Mouse (Mus musculus): ENCODE measurements around the gene Msi2. TPM values are rescaled to one million over a fixed set of nuclear protein-coding genes. Genes with fewer than 3 reads are reported as not detected.

The Msi2 gene
- polyA plus RNA-seq, 1 experiment from 2014 or later = 15.1 TPM

DNA sequence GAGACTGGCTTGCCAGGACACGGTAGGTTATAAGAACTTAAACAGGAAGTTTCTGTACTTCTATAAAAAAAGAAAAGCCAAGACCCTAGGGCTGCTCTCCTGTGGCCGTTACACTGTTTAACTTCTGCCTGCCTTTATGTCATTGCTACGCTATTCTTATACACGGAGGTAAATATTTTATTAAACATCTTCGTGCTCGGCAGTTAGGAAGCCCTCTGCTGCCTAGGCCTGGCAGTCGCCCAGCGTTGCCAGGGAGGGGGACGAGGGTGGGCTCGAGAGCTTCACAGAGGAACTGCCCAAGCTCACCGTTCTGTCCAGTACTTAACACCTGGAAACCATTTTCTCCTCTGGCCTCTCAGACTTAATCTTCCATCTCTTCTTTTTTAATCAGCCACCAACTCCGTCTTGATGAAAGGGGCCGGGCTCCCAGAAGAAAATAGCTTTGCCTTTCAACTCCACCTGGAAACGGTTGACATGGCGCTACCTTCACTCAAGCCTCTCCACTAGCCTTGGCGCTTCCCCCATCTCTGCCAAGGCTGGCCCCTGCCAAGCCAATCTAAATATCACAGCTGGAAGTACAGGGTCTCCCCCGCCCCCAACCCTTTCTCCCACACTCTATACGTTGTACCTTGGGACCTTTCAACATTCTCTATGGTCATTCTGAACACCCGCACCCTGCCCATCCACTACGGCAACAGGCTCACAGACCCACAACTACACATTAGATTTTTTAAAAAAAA lies 9.6 kb upstream of the Msi2 start:
- Histone ChIP-seq H3K9me3 (ENCODE audit: control insufficient read depth, low read length) (no peaks in the 10 kb centered on the region), H3K27ac (ENCODE audit: low read length) (peak overlapping the region; percentile 64), H3K4me1 (replicated peaks; ENCODE audit: control insufficient read depth, insufficient read depth, low read length) (peaks cover 14% of the 10 kb centered on the region), H3K36me3 (ENCODE audit: control insufficient read depth, insufficient read depth, low read length) (no peaks in the 10 kb centered on the region), H3K27me3 (ENCODE audit: control insufficient read depth, insufficient read depth, low read depth, low read length) (no peaks in the 10 kb centered on the region), H3K4me3 (ENCODE audit: low read length) (no peak overlapping the region), H3K4me2 (ENCODE audit: low read depth, low read length) (peak overlapping the region; percentile 36), H3K9ac (ENCODE audit: low read length) (no peak overlapping the region)
- WGBS = 25% methylated on average over 20 of the region's 20 CpGs
- peak; percentile 65; the same call in 1 of the 2 replicates for ATAC-seq (ENCODE audit: low read depth)

DNA sequence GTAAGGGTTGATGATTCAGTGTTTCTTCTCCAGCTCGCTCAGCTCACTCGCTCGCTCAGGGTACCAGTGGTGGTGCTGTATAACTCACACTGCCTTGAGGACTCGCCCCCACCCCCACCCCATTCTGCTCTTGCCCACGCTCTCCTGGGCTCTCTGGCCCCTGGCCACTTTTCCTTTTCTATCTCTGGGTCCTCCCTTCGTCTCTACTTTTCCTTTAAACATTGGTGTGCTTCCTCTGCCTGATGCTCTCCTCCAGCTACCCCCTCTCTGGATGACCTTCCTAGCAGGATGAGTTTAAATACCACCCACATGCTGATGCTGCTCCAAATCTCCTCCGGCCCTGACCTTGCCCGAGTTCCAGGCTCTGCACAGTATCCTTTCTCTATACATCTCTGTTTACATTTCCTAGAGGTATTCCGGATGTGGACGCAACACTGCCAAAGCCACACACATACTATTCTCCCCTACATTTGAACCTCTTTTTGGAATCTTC lies 2.9 kb upstream of the Msi2 start:
- Histone ChIP-seq H3K9me3 (ENCODE audit: control insufficient read depth, low read length) (no peaks in the 10 kb centered on the region), H3K4me3 (ENCODE audit: low read length) (no peak overlapping the region), H3K4me1 (replicated peaks; ENCODE audit: control insufficient read depth, insufficient read depth, low read length) (peaks cover 9% of the 10 kb centered on the region; the same call in 1 of the 2 replicates), H3K27me3 (ENCODE audit: control insufficient read depth, insufficient read depth, low read depth, low read length) (no peaks in the 10 kb centered on the region), H3K36me3 (ENCODE audit: control insufficient read depth, insufficient read depth, low read length) (no peaks in the 10 kb centered on the region), H3K27ac (ENCODE audit: low read length) (no peak overlapping the region), H3K4me2 (ENCODE audit: low read depth, low read length) (no peak overlapping the region), H3K9ac (ENCODE audit: low read length) (no peak overlapping the region)
- ATAC-seq (ENCODE audit: low read depth) = no peak
- 39% methylated on average over 10 of the region's 10 CpGs for WGBS

- ATAC-seq (ENCODE audit: low read depth) = no peak
- WGBS = 71% methylated on average over 13 of the region's 13 CpGs
- Histone ChIP-seq H3K4me3 (ENCODE audit: low read length) (no peak overlapping the region), H3K4me2 (ENCODE audit: low read depth, low read length) (no peak overlapping the region), H3K27me3 (ENCODE audit: control insufficient read depth, insufficient read depth, low read depth, low read length) (no peaks in the 10 kb centered on the region), H3K36me3 (ENCODE audit: control insufficient read depth, insufficient read depth, low read length) (no peaks in the 10 kb centered on the region), H3K9ac (ENCODE audit: low read length) (no peak overlapping the region), H3K9me3 (ENCODE audit: control insufficient read depth, low read length) (no peaks in the 10 kb centered on the region), H3K4me1 (replicated peaks; ENCODE audit: control insufficient read depth, insufficient read depth, low read length) (peaks cover 16% of the 10 kb centered on the region), H3K27ac (ENCODE audit: low read length) (no peak overlapping the region)
Observed at GRCm38 (mm10) chr11:88720261-88721143, 2.2 kb upstream of the Msi2 start.

GRCm38 (mm10) chr11:88719601-88720000 lies 1.3 kb upstream of the Msi2 start:
- Histone ChIP-seq H3K4me3 (ENCODE audit: low read length) (no peak overlapping the region), H3K9ac (ENCODE audit: low read length) (no peak overlapping the region; the same call in 1 of the 2 replicates), H3K27ac (ENCODE audit: low read length) (no peak overlapping the region), H3K36me3 (ENCODE audit: control insufficient read depth, insufficient read depth, low read length) (no peaks in the 10 kb centered on the region), H3K9me3 (ENCODE audit: control insufficient read depth, low read length) (no peaks in the 10 kb centered on the region), H3K4me2 (ENCODE audit: low read depth, low read length) (no peak overlapping the region), H3K4me1 (replicated peaks; ENCODE audit: control insufficient read depth, insufficient read depth, low read length) (peaks cover 20% of the 10 kb centered on the region), H3K27me3 (ENCODE audit: control insufficient read depth, insufficient read depth, low read depth, low read length) (no peaks in the 10 kb centered on the region)
- 57% methylated on average over 3 of the region's 3 CpGs for WGBS
- ATAC-seq (ENCODE audit: low read depth) = no peak

GRCm38 (mm10) chr11:88718766-88719595 lies 668 bp upstream of the Msi2 start:
- H3K27me3 ChIP-seq (ENCODE audit: control insufficient read depth, insufficient read depth, low read depth, low read length) = no peaks in the 10 kb centered on the region
- H3K9ac ChIP-seq (ENCODE audit: low read length) = peak overlapping the region; percentile 73
- H3K4me1 ChIP-seq (replicated peaks; ENCODE audit: control insufficient read depth, insufficient read depth, low read length) = peaks cover 20% of the 10 kb centered on the region
- H3K4me2 ChIP-seq (ENCODE audit: low read depth, low read length) = peak overlapping the region; percentile 72
- 5% methylated on average over 38 of the region's 38 CpGs for WGBS
- ATAC-seq (ENCODE audit: low read depth) = peak; percentile 46
- peak overlapping the region; percentile 86 for H3K27ac ChIP-seq (ENCODE audit: low read length)
- no peaks in the 10 kb centered on the region for H3K36me3 ChIP-seq (ENCODE audit: control insufficient read depth, insufficient read depth, low read length)
- H3K4me3 ChIP-seq (ENCODE audit: low read length) = peak overlapping the region; percentile 81
- no peaks in the 10 kb centered on the region for H3K9me3 ChIP-seq (ENCODE audit: control insufficient read depth, low read length)

GRCm38 (mm10) chr11:88717644-88718049 lies 666 bp downstream of the Msi2 start:
- peak; percentile 43 for ATAC-seq (ENCODE audit: low read depth)
- no peaks in the 10 kb centered on the region for H3K9me3 ChIP-seq (ENCODE audit: control insufficient read depth, low read length)
- 2% methylated on average over 7 of the region's 38 CpGs for WGBS
- peaks cover 20% of the 10 kb centered on the region for H3K4me1 ChIP-seq (replicated peaks; ENCODE audit: control insufficient read depth, insufficient read depth, low read length)
- H3K4me3 ChIP-seq (ENCODE audit: low read length) = peak overlapping the region; percentile 81
- H3K4me2 ChIP-seq (ENCODE audit: low read depth, low read length) = peak overlapping the region; percentile 76
- no peaks in the 10 kb centered on the region for H3K36me3 ChIP-seq (ENCODE audit: control insufficient read depth, insufficient read depth, low read length)
- peak overlapping the region; percentile 95 for H3K9ac ChIP-seq (ENCODE audit: low read length)
- peak overlapping the region; percentile 87 for H3K27ac ChIP-seq (ENCODE audit: low read length)
- H3K27me3 ChIP-seq (ENCODE audit: control insufficient read depth, insufficient read depth, low read depth, low read length) = no peaks in the 10 kb centered on the region

- Histone ChIP-seq H3K9ac (ENCODE audit: low read length) (peak overlapping the region; percentile 95), H3K4me3 (ENCODE audit: low read length) (peak overlapping the region; percentile 81), H3K4me1 (replicated peaks; ENCODE audit: control insufficient read depth, insufficient read depth, low read length) (peaks cover 20% of the 10 kb centered on the region), H3K27me3 (ENCODE audit: control insufficient read depth, insufficient read depth, low read depth, low read length) (no peaks in the 10 kb centered on the region), H3K36me3 (ENCODE audit: control insufficient read depth, insufficient read depth, low read length) (peaks cover 1% of the 10 kb centered on the region), H3K9me3 (ENCODE audit: control insufficient read depth, low read length) (no peaks in the 10 kb centered on the region), H3K4me2 (ENCODE audit: low read depth, low read length) (peak overlapping the region; percentile 76), H3K27ac (ENCODE audit: low read length) (no peak overlapping the region)
- WGBS = under 1% methylated on average over 19 of the region's 19 CpGs
- ATAC-seq (ENCODE audit: low read depth) = no peak
Observed at GRCm38 (mm10) chr11:88717016-88717643, 1.2 kb downstream of the Msi2 start.

DNA sequence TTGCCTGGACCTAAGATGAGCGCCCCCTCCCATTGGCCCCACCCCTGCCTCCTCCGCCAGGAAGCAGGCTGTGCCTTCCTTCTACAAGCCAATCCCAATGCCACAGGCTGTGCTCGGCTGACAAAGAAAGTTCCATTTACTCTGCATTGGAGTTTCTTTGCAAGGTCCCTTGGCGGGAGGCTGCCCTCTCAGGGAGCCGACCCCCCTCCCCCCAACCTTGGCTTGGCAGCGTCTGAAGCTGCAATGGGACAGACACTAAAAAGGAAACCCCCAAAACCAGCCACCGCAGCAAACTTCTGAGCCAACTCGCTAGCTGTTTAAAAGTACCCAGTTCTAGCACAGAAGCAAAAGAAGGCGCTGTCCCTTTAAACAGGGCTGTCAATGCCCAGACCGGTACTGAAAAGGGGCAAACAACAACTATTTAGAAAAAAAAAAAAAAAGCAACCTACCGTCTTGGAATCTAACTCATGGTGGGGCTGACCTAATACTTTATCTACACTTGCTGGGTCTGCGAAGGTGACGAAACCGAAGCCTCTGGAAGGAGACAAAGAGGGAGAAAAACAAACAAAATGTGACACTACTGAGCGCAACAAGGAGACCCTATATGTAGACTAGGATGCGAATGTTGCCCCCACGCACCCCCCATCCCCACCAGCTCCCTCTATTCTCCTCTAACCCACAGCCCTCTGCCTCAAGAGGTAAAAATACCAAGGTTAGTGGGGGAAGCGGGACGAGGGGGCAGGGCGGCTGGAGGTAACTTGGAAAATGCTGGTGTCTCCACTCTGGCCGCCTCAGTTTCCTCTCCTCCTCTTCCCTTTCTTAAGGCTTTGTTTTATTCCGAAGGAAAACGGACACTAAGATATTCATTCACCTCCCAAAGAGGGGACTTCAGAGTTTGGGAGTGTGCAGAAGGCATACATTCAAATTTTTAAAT lies 2.0 kb downstream of the Msi2 start:
- peaks cover 19% of the 10 kb centered on the region for H3K4me1 ChIP-seq (replicated peaks; ENCODE audit: control insufficient read depth, insufficient read depth, low read length)
- H3K36me3 ChIP-seq (ENCODE audit: control insufficient read depth, insufficient read depth, low read length) = peaks cover 9% of the 10 kb centered on the region
- H3K4me3 ChIP-seq (ENCODE audit: low read length) = peak overlapping the region; percentile 81
- ATAC-seq (ENCODE audit: low read depth) = no peak
- H3K9ac ChIP-seq (ENCODE audit: low read length) = peak overlapping the region; percentile 95
- peak overlapping the region; percentile 48; the same call in 1 of the 2 replicates for H3K27ac ChIP-seq (ENCODE audit: low read length)
- H3K4me2 ChIP-seq (ENCODE audit: low read depth, low read length) = peak overlapping the region; percentile 76
- 1% methylated on average over 23 of the region's 23 CpGs for whole genome bisulfite sequencing
- no peaks in the 10 kb centered on the region for H3K27me3 ChIP-seq (ENCODE audit: control insufficient read depth, insufficient read depth, low read depth, low read length)
- no peaks in the 10 kb centered on the region for H3K9me3 ChIP-seq (ENCODE audit: control insufficient read depth, low read length)
